Mouse (Mus musculus): ENCODE measurements around the gene Cntnap5c.
"Not testable (repeated sequence)": the region's sequence is repeated elsewhere in the genome, so short reads cannot be mapped to it uniquely, and the experiment has no call there.

Gene Cntnap5c

GRCm38 (mm10) chr17:57768622-57769610 is at the start of gene Cntnap5c:
Gene Cntnap5c, plus strand, starts transcription at chr17:57769570.
- no peak for DNase-seq (ENCODE audit: low read depth, low spot score)

- DNase-seq (ENCODE audit: low read depth, low spot score): no peak
Observed at GRCm38 (mm10) chr17:57742119-57742518, 27.3 kb upstream of the Cntnap5c start, which contains the start of gene Gm21834. Gene Gm21834, minus strand, starts transcription at chr17:57742219.

- DNase-seq (ENCODE audit: low read depth, low spot score): no peak
Observed at GRCm38 (mm10) chr17:57758033-57758432, 11.3 kb upstream of the Cntnap5c start.

GRCm38 (mm10) chr17:57767306-57767705 is 2.1 kb upstream of the Cntnap5c start:
- no peak for DNase-seq (ENCODE audit: low read depth, low spot score)

GRCm38 (mm10) chr17:57770904-57771303 is 1.5 kb downstream of the Cntnap5c start:
- no peak for DNase-seq (ENCODE audit: low read depth, low spot score)

- DNase-seq (ENCODE audit: low read depth, low spot score): no peak
Observed at GRCm38 (mm10) chr17:57788161-57788799, 18.9 kb downstream of the Cntnap5c start.

GRCm38 (mm10) chr17:57795408-57795807 is 26.0 kb downstream of the Cntnap5c start:
- DNase-seq (ENCODE audit: low read depth, low spot score): no peak

- DNase-seq (ENCODE audit: low read depth, low spot score): no peak
Observed at GRCm38 (mm10) chr17:57796668-57797311, 27.4 kb downstream of the Cntnap5c start.

GRCm38 (mm10) chr17:57799414-57799985 is 30.1 kb downstream of the Cntnap5c start:
- DNase-seq (ENCODE audit: low read depth, low spot score): no peak

- DNase-seq (ENCODE audit: low read depth, low spot score): no peak
Observed at GRCm38 (mm10) chr17:57801180-57801579, 31.8 kb downstream of the Cntnap5c start.

- DNase-seq (ENCODE audit: low read depth, low spot score): no peak
Observed at GRCm38 (mm10) chr17:57837090-57837971, 68.0 kb downstream of the Cntnap5c start.

GRCm38 (mm10) chr17:57855811-57856210 is 86.4 kb downstream of the Cntnap5c start:
- not testable (repeated sequence) for DNase-seq (ENCODE audit: low read depth, low spot score)

- DNase-seq (ENCODE audit: low read depth, low spot score): no peak
Observed at GRCm38 (mm10) chr17:57865996-57866395, 96.6 kb downstream of the Cntnap5c start.

GRCm38 (mm10) chr17:57887742-57888389 is 118.5 kb downstream of the Cntnap5c start:
- no peak for DNase-seq (ENCODE audit: low read depth, low spot score)

- no peak for DNase-seq (ENCODE audit: low read depth, low spot score)
Observed at GRCm38 (mm10) chr17:57911770-57912293, 142.5 kb downstream of the Cntnap5c start.

- no peak for DNase-seq (ENCODE audit: low read depth, low spot score)
Observed at GRCm38 (mm10) chr17:57984230-57984629, 214.9 kb downstream of the Cntnap5c start.

- DNase-seq (ENCODE audit: low read depth, low spot score): no peak
Observed at GRCm38 (mm10) chr17:57988420-57988819, 219.1 kb downstream of the Cntnap5c start.

- no peak for DNase-seq (ENCODE audit: low read depth, low spot score)
Observed at GRCm38 (mm10) chr17:57996461-57996860, 227.1 kb downstream of the Cntnap5c start.

- no peak for DNase-seq (ENCODE audit: low read depth, low spot score)
Observed at GRCm38 (mm10) chr17:57999080-57999479, 229.7 kb downstream of the Cntnap5c start.

- DNase-seq (ENCODE audit: low read depth, low spot score): no peak
Observed at GRCm38 (mm10) chr17:58002845-58003244, 233.5 kb downstream of the Cntnap5c start.
